Mouse (Mus musculus) heart, postnatal 0 days (tissue): Measurements from ENCODE around the gene BC004004. TPM values are rescaled to one million over a fixed set of nuclear protein-coding genes. Genes with fewer than 3 reads are reported as not detected.

Source experiments
- ATAC-seq: fragments of 200-750 bp; cut with Nextera tagmentation; 2 replicates; pipeline ENCODE4 v1.8.0; 2017; ENCODE audit warnings: low read depth, moderate number of reproducible peaks, moderate library complexity; ENCODE audit not compliant: insufficient read depth
- DNase-seq: peaks from one replicate; pipeline ENCODE4 v3.0.0-alpha.2; 2016; ENCODE audit warnings: low spot score
- H3K27ac ChIP-seq: fragments of 300-500 bp; sonication (generic); 2 replicates; pipeline ENCODE4 v1.5.1; 2014; ENCODE audit warnings: low read depth, mild to moderate bottlenecking
- H3K27me3 ChIP-seq: fragments of 300-500 bp; sonication (generic); 2 replicates; pipeline ENCODE4 v1.6.1; 2014; ENCODE audit warnings: low read length, mixed read lengths; ENCODE audit not compliant: control insufficient read depth, insufficient read depth
- H3K36me3 ChIP-seq: fragments of 300-500 bp; sonication (generic); replicated peaks from 2 replicates; pipeline ENCODE4 v1.6.1; 2014; ENCODE audit warnings: low read length, mixed read lengths; ENCODE audit not compliant: control insufficient read depth, insufficient read depth
- H3K4me1 ChIP-seq: fragments of 300-500 bp; sonication (generic); 2 replicates; pipeline ENCODE4 v1.6.1; 2014; ENCODE audit warnings: antibody characterized with exemption; ENCODE audit not compliant: control insufficient read depth, insufficient read depth
- H3K4me2 ChIP-seq: fragments of 300-500 bp; sonication (generic); 2 replicates; pipeline ENCODE4 v1.6.1; 2014; ENCODE audit warnings: low read depth, mild to moderate bottlenecking, low read length, moderate library complexity
- H3K4me3 ChIP-seq: fragments of 300-500 bp; sonication (generic); 2 replicates; pipeline ENCODE4 v1.5.1; 2014; ENCODE audit warnings: low read depth, low read length
- H3K9ac ChIP-seq: fragments of 300-500 bp; sonication (generic); replicated peaks from 2 replicates; pipeline ENCODE4 v1.6.1; 2014; ENCODE audit warnings: low read depth, low read length, mixed read lengths
- H3K9me3 ChIP-seq: fragments of 300-500 bp; sonication (generic); replicated peaks from 2 replicates; pipeline ENCODE4 v1.6.1; 2016; ENCODE audit warnings: low read length; ENCODE audit not compliant: control insufficient read depth
- CTCF ChIP-seq: IDR thresholded peaks from 2 replicates; pipeline ENCODE4 v1.5.1; 2016; ENCODE audit warnings: antibody characterized with exemption, control low read depth, low read depth
- EP300 ChIP-seq: IDR thresholded peaks from 2 replicates; pipeline ENCODE4 v1.6.1; 2016; ENCODE audit warnings: antibody characterized with exemption, low read depth
- WGBS: fragments of 180-500 bp; shearing (Covaris S2); extraction: QIAGEN DNeasy Blood & Tissue Kit; methylation state at CpG from one replicate; pipeline ENCODE4 v1.1.7; 2014; 5-methylcytosine and 5-hydroxymethylcytosine counted together
- polyA plus RNA-seq: library from polyadenylated mRNA; unstranded; fragments of >200 nt; fragmentation: Nextera tagmentation; extraction: Ambion mirVana; gene quantifications from 2 replicates; pipeline ENCODE4 v1.2.1, GENCODE M21; 2015
- total RNA-seq: library from RNA; depleted of rRNA; stranded (reverse); fragments of >200 nt; gene quantifications from 2 replicates; pipeline ENCODE4 v1.2.3, GENCODE M21; 2014; ENCODE audit warnings: low replicate concordance; rRNA removed

Gene BC004004
- 208 and 234 TPM in 2 replicates for total RNA-seq
- 140 and 155 TPM in 2 replicates for polyA plus RNA-seq

GRCm38 (mm10) chr17:29268682-29269348 is at the start of gene BC004004:
Gene BC004004 (plus strand): TSS chr17:29268788.
- Histone ChIP-seq H3K9ac (peak within 1 kb of the TSS; percentile 94), H3K36me3 (no peaks in the 10 kb centered on the region), H3K4me3 (peak within 1 kb of the TSS; percentile 94), H3K27me3 (no peaks in the 10 kb centered on the region), H3K9me3 (no peaks in the 10 kb centered on the region), H3K4me1 (peaks cover 12% of the 10 kb centered on the region; the same call in 1 of the 2 replicates), H3K4me2 (peak within 1 kb of the TSS; percentile 80), H3K27ac (peak within 1 kb of the TSS; percentile 97)
- ATAC-seq (peak; percentile 92), DNase-seq (peak; percentile 97)
- WGBS, result under 1% methylated on average over 51 of the region's 63 CpGs
- peak; percentile 66 for TF ChIP-seq CTCF
- peak; percentile 93 for TF ChIP-seq EP300

GRCm38 (mm10) chr17:29220631-29221030 is 48.0 kb upstream of the BC004004 start:
- Histone ChIP-seq H3K9ac (no peak overlapping the region), H3K4me1 (no peaks in the 10 kb centered on the region), H3K27ac (no peak overlapping the region), H3K9me3 (no peaks in the 10 kb centered on the region), H3K4me2 (no peak overlapping the region), H3K36me3 (no peaks in the 10 kb centered on the region), H3K27me3 (0 out of 2 replicates have a peak, but pooled peaks cover 4% of the 10 kb centered on the region), H3K4me3 (no peak overlapping the region)
- TF ChIP-seq EP300, result no peak
- no peak for TF ChIP-seq CTCF
- ATAC-seq (no peak), DNase-seq (no peak)
- WGBS, result 78% methylated on average over 14 of the region's 14 CpGs

- ATAC-seq, result no peak
- 78% methylated on average over 10 of the region's 10 CpGs for WGBS
- Histone ChIP-seq H3K9me3 (no peaks in the 10 kb centered on the region), H3K9ac (no peak overlapping the region), H3K4me3 (no peak overlapping the region), H3K27ac (no peak overlapping the region), H3K36me3 (no peaks in the 10 kb centered on the region), H3K4me1 (no peaks in the 10 kb centered on the region), H3K4me2 (no peak overlapping the region), H3K27me3 (peaks cover 11% of the 10 kb centered on the region)
- DNase-seq, result no peak
- TF ChIP-seq CTCF (no peak), EP300 (no peak)
Observed at GRCm38 (mm10) chr17:29231109-29231508, 37.5 kb upstream of the BC004004 start.

- H3K9me3 ChIP-seq, result no peaks in the 10 kb centered on the region
- H3K4me2 ChIP-seq, result no peak overlapping the region
- WGBS, result 43% methylated on average over 7 of the region's 7 CpGs
- no peak overlapping the region for H3K27ac ChIP-seq
- ATAC-seq (no peak), DNase-seq (no peak)
- peaks cover 46% of the 10 kb centered on the region for H3K27me3 ChIP-seq
- H3K4me1 ChIP-seq, result no peaks in the 10 kb centered on the region
- no peak overlapping the region for H3K9ac ChIP-seq
- H3K4me3 ChIP-seq, result no peak overlapping the region
- TF ChIP-seq CTCF (no peak), EP300 (no peak)
- H3K36me3 ChIP-seq, result no peaks in the 10 kb centered on the region
Observed at GRCm38 (mm10) chr17:29236111-29236510, 32.5 kb upstream of the BC004004 start.

- Histone ChIP-seq H3K27ac (no peak overlapping the region), H3K4me2 (peak overlapping the region; percentile 88), H3K4me1 (no peaks in the 10 kb centered on the region), H3K9ac (peak overlapping the region; percentile 41), H3K4me3 (peak overlapping the region; percentile 60), H3K27me3 (peaks cover 46% of the 10 kb centered on the region), H3K36me3 (no peaks in the 10 kb centered on the region), H3K9me3 (no peaks in the 10 kb centered on the region)
- no peak for TF ChIP-seq CTCF
- no peak for TF ChIP-seq EP300
- DNase-seq (no peak), ATAC-seq (no peak)
- WGBS, result 7% methylated on average over 32 of the region's 32 CpGs
Observed at GRCm38 (mm10) chr17:29237267-29237771, 31.3 kb upstream of the BC004004 start.
